Mouse (Mus musculus) gastrocnemius, adult 18-20 months (tissue): ENCODE measurements around the gene Zfyve27. TPM values are rescaled to one million over a fixed set of nuclear protein-coding genes. Genes with fewer than 3 reads are reported as not detected.

Source experiments
- DNase-seq: peaks from one replicate; pipeline ENCODE4 v3.0.0; 2021; ENCODE audit warnings: low spot score
- total RNA-seq, 2 experiments: library from RNA; stranded (reverse); gene quantifications; 2 replicates each; pipeline ENCODE4 v1.2.3; 2021

Zfyve27 gene
- total RNA-seq, 2 experiments from 2014 or later, result 11.6 to 12.9 TPM

DNA sequence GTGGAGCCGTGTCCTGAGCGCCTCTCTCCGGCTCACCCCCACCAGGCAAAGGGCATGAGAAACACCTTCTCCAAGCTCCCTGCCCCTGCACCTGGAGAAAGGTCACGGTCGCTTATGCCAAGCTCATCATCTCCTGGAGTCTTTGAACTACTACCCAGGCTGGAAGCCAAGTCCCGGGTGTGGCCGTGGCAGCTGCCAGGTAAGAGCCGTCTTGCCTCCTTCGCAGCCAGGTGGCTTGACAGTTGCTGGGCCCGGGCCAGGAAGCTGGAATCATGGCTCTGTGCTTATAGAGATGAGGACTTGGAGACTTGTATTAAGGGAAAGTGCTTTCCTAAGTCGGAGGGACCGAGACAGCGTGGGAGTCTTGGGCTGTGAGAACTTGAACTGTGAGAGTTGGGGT is 67.2 kb downstream of the Zfyve27 start:
- DNase-seq, result peak; percentile 21

DNA sequence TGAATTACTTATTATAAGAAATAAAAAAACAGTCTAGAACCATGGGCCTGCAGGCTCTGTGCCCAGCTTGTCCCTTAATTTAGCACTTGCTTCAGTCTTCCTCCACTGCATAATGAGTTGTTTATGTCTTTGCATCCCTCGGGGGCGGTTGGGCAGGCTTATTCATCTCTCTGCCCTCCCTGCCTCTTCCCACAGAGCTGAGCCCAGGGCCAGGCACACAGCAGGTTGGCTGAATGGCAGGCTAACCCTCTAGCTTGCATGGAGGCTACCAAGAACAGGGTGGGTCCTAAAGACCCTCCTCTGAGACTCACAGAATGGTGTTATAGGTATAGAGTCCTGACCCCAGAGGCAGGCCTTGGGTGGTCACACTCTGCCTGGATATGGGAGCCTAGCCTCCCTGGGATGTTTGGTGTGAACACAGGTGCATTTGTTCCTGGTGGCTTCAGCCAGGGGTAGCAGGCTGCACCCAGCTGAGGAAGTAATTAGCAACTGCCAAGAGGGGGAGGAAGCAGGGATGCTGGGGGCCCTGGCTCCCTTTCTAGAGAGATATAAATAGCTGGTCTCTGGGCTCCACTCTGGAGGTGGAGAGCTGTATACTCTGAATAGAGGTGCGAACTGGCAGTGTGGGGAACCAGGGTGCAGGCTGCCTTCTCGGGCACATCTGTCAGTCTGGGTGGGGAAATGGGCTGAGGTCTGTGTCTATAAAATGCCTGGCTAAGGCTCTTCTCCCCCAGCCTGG is 74.0 kb downstream of the Zfyve27 start:
- DNase-seq, result peak; percentile 76

DNA sequence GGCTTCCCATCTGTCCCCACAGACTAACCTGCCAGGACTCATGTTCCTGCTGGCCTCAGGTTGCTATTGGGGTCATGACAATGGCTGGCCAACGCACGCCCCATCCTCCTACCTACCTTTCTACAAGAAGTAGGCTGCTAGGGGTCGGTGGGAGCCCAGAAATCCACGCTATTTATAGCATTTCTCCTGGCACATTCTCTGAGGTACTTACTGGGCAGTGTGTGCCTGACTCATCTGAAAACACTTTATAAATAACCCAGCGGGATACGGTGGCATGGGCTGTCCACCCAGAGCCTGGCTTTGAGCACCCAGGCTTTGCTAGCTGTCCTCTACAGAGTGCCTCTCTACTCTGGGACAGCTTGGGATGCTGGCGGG is 74.6 kb downstream of the Zfyve27 start:
- DNase-seq, result peak; percentile 76

- DNase-seq, result no peak
Measured at GRCm38 (mm10) chr19:42240881-42241280, 77.1 kb downstream of the Zfyve27 start.

GRCm38 (mm10) chr19:42243401-42243800 is 79.7 kb downstream of the Zfyve27 start:
- no peak for DNase-seq

Other genes starting within 250 kb of the Zfyve27 start
- gene Exosc1, start 230.5 kb upstream of the Zfyve27 start, total RNA-seq, result 10 to 100 TPM; 19.9 to 20.1 TPM
- gene Zdhhc16, start 230.5 kb upstream of the Zfyve27 start, total RNA-seq, result 10 to 100 TPM; 17.4 to 20.2 TPM
- gene Mms19, start 182.8 kb upstream of the Zfyve27 start, total RNA-seq, result 1 to 10 TPM; 8.7 to 9.7 TPM
- 10 to 100 TPM; 15.5 to 17.3 TPM for gene Ubtd1, start 182.2 kb upstream of the Zfyve27 start, total RNA-seq
- gene Ankrd2, start 128.0 kb upstream of the Zfyve27 start, total RNA-seq, result 100 to 1,000 TPM; 180 to 360 TPM
- gene Hoga1, start 118.3 kb upstream of the Zfyve27 start, total RNA-seq, result 1 to 10 TPM; 2.8 to 4.2 TPM
- gene 4933411K16Rik, start 111.7 kb upstream of the Zfyve27 start, total RNA-seq, result under 1 TPM; 0.48 to 0.85 TPM
- 1 to 10 TPM; 4.0 to 4.5 TPM for gene Morn4, start 77.6 kb upstream of the Zfyve27 start, total RNA-seq
- 10 to 100 TPM; 13.0 to 13.7 TPM for gene Pi4k2a, start 73.5 kb upstream of the Zfyve27 start, total RNA-seq
- gene Avpi1, start 34.9 kb upstream of the Zfyve27 start, total RNA-seq, result 10 to 100 TPM in 1 of 2 experiments, 1 to 10 TPM in 1; 9.1 to 10.4 TPM
- 1 to 10 TPM; 5.3 to 6.9 TPM for gene Marveld1, start 16.6 kb upstream of the Zfyve27 start, total RNA-seq
- 1 to 10 TPM; 3.0 to 9.3 TPM for gene Sfrp5, start 38.3 kb downstream of the Zfyve27 start, total RNA-seq
- gene Golga7b, start 83.6 kb downstream of the Zfyve27 start, total RNA-seq, result 1 to 10 TPM; 2.9 to 3.7 TPM